Comparison of ENCODE assay signal across 8 mouse cellular contexts in genomic region chr2:93954781-93955578, GRCm38 (mm10). TPM values are rescaled to one million over a fixed set of nuclear protein-coding genes. Genes with fewer than 3 reads are reported as not detected.
DNase-seq lines count a peak whose midpoint lies in the region; ATAC-seq and TF ChIP-seq lines count a peak whose summit lies in the region.
"Had no signal": no experiment of that assay in that cellular context is flagged by ENCODE, and none has a peak within 500 bp of the region (broad histone marks: within the 10 kb centered on the region; RNA-seq: fewer than 3 reads in every experiment).

No protein-coding gene starts in this region.

- 1% methylated on average over 32 of the region's 32 CpGs for whole genome bisulfite sequencing in lung, embryonic 14.5 days
- 2% methylated on average over 32 of the region's 32 CpGs for WGBS in liver, embryonic 11.5 days

- TF ChIP-seq CTCF in lung, embryonic 14.5 days (IDR thresholded peaks at IDR 0.05; ENCODE audit: low read depth) = no peak

- peak overlapping the region; percentile 82 for H3K4me2 ChIP-seq in lung, embryonic 14.5 days
- H3K4me2 ChIP-seq in liver, embryonic 11.5 days = peak overlapping the region; percentile 83

- H3K9ac ChIP-seq in lung, embryonic 14.5 days = peak overlapping the region; percentile 69
- no peak overlapping the region for H3K9ac ChIP-seq in liver, embryonic 11.5 days (ENCODE audit: low read depth, low read length)

- no peak overlapping the region for H3K27ac ChIP-seq in lung, embryonic 14.5 days (ENCODE audit: low read depth)
- no peak overlapping the region for H3K27ac ChIP-seq in liver, embryonic 11.5 days (ENCODE audit: low read depth, low read length)

- DNase-seq in lung, embryonic 14.5 days = peak; percentile 60
- DNase-seq in lung, postnatal 14 days = no peak
- peak; percentile 57 to 60 for DNase-seq in cerebellum, postnatal 10 days
- DNase-seq in liver, embryonic 11.5 days (ENCODE audit: low spot score) = no peak
- DNase-seq in retina, postnatal 1 day = peak; percentile 60
- no peak for DNase-seq in spleen, adult 12 weeks (ENCODE audit: low spot score)

- no peaks in the 10 kb centered on the region for H3K36me3 ChIP-seq in lung, embryonic 14.5 days (ENCODE audit: insufficient read depth)
- no peaks in the 10 kb centered on the region for H3K36me3 ChIP-seq in liver, embryonic 11.5 days (ENCODE audit: control insufficient read depth, insufficient read depth, low read length)

- H3K4me3 ChIP-seq in lung, embryonic 14.5 days (ENCODE audit: low read depth, low read length) = peak overlapping the region; percentile 68
- peak overlapping the region; percentile 52 for H3K4me3 ChIP-seq in liver, embryonic 11.5 days (ENCODE audit: low read depth, low read length)

- peaks cover 32% of the 10 kb centered on the region for H3K27me3 ChIP-seq in lung, embryonic 14.5 days (ENCODE audit: insufficient read depth, low read length)
- H3K27me3 ChIP-seq in liver, embryonic 11.5 days (replicated peaks; ENCODE audit: control insufficient read depth, insufficient read depth, low read length) = peaks cover 50% of the 10 kb centered on the region

- 0 out of 2 replicates have a peak, but pooled peaks have one; percentile 2 for ATAC-seq in lung, embryonic 14.5 days (ENCODE audit: insufficient read depth)
- ATAC-seq in granulocyte monocyte progenitor cell, adult 5-6 weeks (replicated peaks; ENCODE audit: poor library complexity, severe bottlenecking) = peak; percentile 21
- ATAC-seq in liver, embryonic 11.5 days (replicated peaks; ENCODE audit: low FRiP score) = no peak

- H3K9me3 ChIP-seq in lung, embryonic 14.5 days (ENCODE audit: low read depth, low read length) = no peaks in the 10 kb centered on the region
- no peaks in the 10 kb centered on the region for H3K9me3 ChIP-seq in liver, embryonic 11.5 days (ENCODE audit: control insufficient read depth, low read length)

- no peaks in the 10 kb centered on the region for H3K4me1 ChIP-seq in lung, embryonic 14.5 days (ENCODE audit: insufficient read depth)
- peaks cover 4% of the 10 kb centered on the region; the same call in 1 of the 2 replicates for H3K4me1 ChIP-seq in liver, embryonic 11.5 days (replicated peaks; ENCODE audit: control insufficient read depth, insufficient read depth, low read length)

RNA-seq across cellular contexts. Expression of gene Gm13889, which starts 2.0 kb away (rescaled TPM):
- polyA plus RNA-seq in lung, embryonic 14.5 days (2014; fragmentation: Nextera tagmentation; extraction: Ambion mirVana) = 40.7 and 45.3 TPM in 2 replicates
- total RNA-seq in granulocyte monocyte progenitor cell, adult 5-6 weeks (2014; fragmentation: Nextera tagmentation) = not detected in 2 replicates
- not detected in 2 replicates for total RNA-seq in granulocyte monocyte progenitor cell, adult 5-6 weeks (2017)
- 2.3 and 3.3 TPM in 2 replicates for polyA plus RNA-seq in liver, embryonic 11.5 days (2014; fragmentation: Nextera tagmentation; extraction: Ambion mirVana)

RNA-seq across cellular contexts. Expression of gene Gm27027, which starts 41.2 kb away (rescaled TPM):
- polyA plus RNA-seq in lung, embryonic 14.5 days (2014; fragmentation: Nextera tagmentation; extraction: Ambion mirVana) = not detected in 2 replicates
- not detected in 2 replicates for total RNA-seq in granulocyte monocyte progenitor cell, adult 5-6 weeks (2014; fragmentation: Nextera tagmentation)
- total RNA-seq in granulocyte monocyte progenitor cell, adult 5-6 weeks (2017) = not detected in 2 replicates
- not detected in 2 replicates for polyA plus RNA-seq in liver, embryonic 11.5 days (2014; fragmentation: Nextera tagmentation; extraction: Ambion mirVana)
- total RNA-seq: common myeloid progenitor, adult 5-6 weeks had no signal

RNA-seq across cellular contexts. Expression of gene Alkbh3, which starts 55.6 kb away (rescaled TPM):
- 69.3 and 74.9 TPM in 2 replicates for polyA plus RNA-seq in lung, embryonic 14.5 days (2014; fragmentation: Nextera tagmentation; extraction: Ambion mirVana)
- 52.5 and 87.5 TPM in 2 replicates for total RNA-seq in granulocyte monocyte progenitor cell, adult 5-6 weeks (2014; fragmentation: Nextera tagmentation)
- 34.0 and 38.0 TPM in 2 replicates for total RNA-seq in granulocyte monocyte progenitor cell, adult 5-6 weeks (2017)
- 62.4 and 69.8 TPM in 2 replicates for polyA plus RNA-seq in liver, embryonic 11.5 days (2014; fragmentation: Nextera tagmentation; extraction: Ambion mirVana)

Comparison
In these comparisons a context has a peak if more than half of its experiments do, and no peak if none do; other contexts are left out.
1. DNase-seq: peak in lung, embryonic 14.5 days (single experiment), cerebellum, postnatal 10 days (2 of 2) and retina, postnatal 1 day (single experiment); none in lung, postnatal 14 days (single experiment), liver, embryonic 11.5 days (single experiment) and spleen, adult 12 weeks (single experiment).